Mouse (Mus musculus) C2C12 (cell line): Measurements from ENCODE around the gene Schip1. TPM values are rescaled to one million over a fixed set of nuclear protein-coding genes. Genes with fewer than 3 reads are reported as not detected.

Experiments used
- H3K27me3 ChIP-seq: one replicate; pipeline ENCODE4 v1.6.1; 2011; ENCODE audit not compliant: control insufficient read depth, insufficient read depth, insufficient read length
- H3K36me3 ChIP-seq: one replicate; pipeline ENCODE4 v1.6.1; 2011; ENCODE audit not compliant: control insufficient read depth, insufficient read depth
- H3K4me3 ChIP-seq: one replicate; pipeline ENCODE4 v1.5.1; 2011; ENCODE audit warnings: mild to moderate bottlenecking, control low read depth; ENCODE audit not compliant: poor library complexity, insufficient read depth, severe bottlenecking
- H3K79me2 ChIP-seq: one replicate; pipeline ENCODE4 v1.6.1; 2011; ENCODE audit not compliant: control insufficient read depth, insufficient read depth
- H3K79me3 ChIP-seq: one replicate; pipeline ENCODE4 v1.6.1; 2011; ENCODE audit warnings: low read depth, control low read depth
- H3ac ChIP-seq: one replicate; pipeline ENCODE3; 2011; ENCODE audit warnings: low read depth; ENCODE audit not compliant: control insufficient read depth, insufficient read length
- CEBPB ChIP-seq: IDR thresholded peaks from one replicate; pipeline ENCODE4 v1.6.1; 2011; ENCODE audit warnings: low read depth, mild to moderate bottlenecking, control low read depth, moderate library complexity
- CTCF ChIP-seq: IDR thresholded peaks from one replicate; pipeline ENCODE4 v1.5.1; 2011; ENCODE audit not compliant: control insufficient read depth, insufficient read depth, insufficient read length
- FOSL1 ChIP-seq: IDR thresholded peaks from one replicate; pipeline ENCODE4 v1.8.0; 2011; ENCODE audit warnings: mild to moderate bottlenecking, low read length; ENCODE audit not compliant: poor library complexity, insufficient read depth, severe bottlenecking
- MAX ChIP-seq: IDR thresholded peaks from one replicate; pipeline ENCODE4 v1.6.1; 2011; ENCODE audit warnings: mild to moderate bottlenecking, control low read depth
- MYOD1 ChIP-seq: IDR thresholded peaks from one replicate; pipeline ENCODE4 v1.6.1; 2011; ENCODE audit warnings: low read depth; ENCODE audit not compliant: control insufficient read depth, insufficient read length
- MYOG ChIP-seq: IDR thresholded peaks from one replicate; pipeline ENCODE4 v1.6.1; 2011; ENCODE audit not compliant: control insufficient read depth, insufficient read length; ENCODE audit errors: extremely low read depth
- USF1 ChIP-seq: IDR thresholded peaks from one replicate; pipeline ENCODE4 v1.6.1; 2011; ENCODE audit warnings: low read depth, mild to moderate bottlenecking, control low read depth, moderate library complexity
- polyA plus RNA-seq: library from polyadenylated mRNA; unstranded; fragments of >200 nt; fragmentation: generic; extraction: Trizol; gene quantifications from one replicate; pipeline ENCODE4 v1.2.1, GENCODE M21; 2012; ENCODE audit warnings: missing spikeins

The Schip1 gene
- polyA plus RNA-seq, 1 experiment = 28.6 TPM

DNA sequence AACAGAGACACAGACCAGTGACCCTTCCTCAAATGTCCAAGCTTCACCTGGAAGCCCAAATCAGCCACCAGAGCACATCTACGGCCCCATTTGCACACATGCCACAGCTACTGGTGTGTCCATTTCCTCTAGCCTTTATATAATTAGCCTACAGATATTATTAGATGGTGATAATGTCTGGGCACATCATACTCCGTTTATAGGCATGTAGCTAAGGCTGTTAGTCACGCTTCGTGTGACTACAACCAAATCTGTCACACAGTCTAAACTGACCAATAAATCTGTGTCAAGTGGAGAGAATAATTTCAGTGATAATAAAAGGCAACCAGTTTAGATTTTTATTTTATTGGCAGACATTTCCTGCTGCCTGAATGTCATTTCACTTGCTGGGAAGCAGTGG lies 338.7 kb downstream of the Schip1 start:
- H3K79me2 ChIP-seq = no peaks in the 10 kb centered on the region

DNA sequence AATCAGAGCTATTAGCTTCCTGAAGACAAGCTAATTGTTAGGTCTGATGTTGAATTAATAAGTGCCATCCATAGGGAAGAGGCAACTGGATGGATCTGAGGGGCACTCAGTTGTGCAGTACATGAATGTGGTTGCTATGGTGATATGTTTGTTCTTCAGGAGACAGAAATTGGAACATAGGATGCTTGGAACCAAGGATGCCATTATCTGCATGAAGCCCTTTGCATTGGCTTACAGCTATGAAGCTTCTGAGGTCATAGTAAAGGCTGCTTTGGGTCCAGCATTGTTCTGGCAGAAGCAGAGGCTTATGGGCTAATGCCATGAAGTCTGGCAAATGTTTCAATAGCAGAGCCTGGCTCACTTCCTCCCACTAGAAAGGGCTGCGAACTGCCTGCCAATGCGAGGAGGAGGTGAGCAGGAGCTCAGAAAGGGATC lies 339.2 kb downstream of the Schip1 start:
- Histone ChIP-seq H3K4me3 (no peak overlapping the region), H3K79me2 (no peaks in the 10 kb centered on the region), H3K79me3 (no peaks in the 10 kb centered on the region), H3K36me3 (no peaks in the 10 kb centered on the region), H3ac (no peak overlapping the region), H3K27me3 (no peaks in the 10 kb centered on the region)
- TF ChIP-seq FOSL1 (no peak), MAX (no peak), USF1 (no peak), CEBPB (no peak), CTCF (no peak), MYOD1 (no peak), MYOG (no peak)

More for the DNA sequence above, 338.7 kb downstream of the Schip1 start:
- Histone ChIP-seq H3K4me3 (no peak overlapping the region), H3K36me3 (no peaks in the 10 kb centered on the region), H3ac (no peak overlapping the region), H3K79me3 (no peaks in the 10 kb centered on the region), H3K27me3 (no peaks in the 10 kb centered on the region)
- TF ChIP-seq CTCF (no peak), MYOD1 (no peak)

GRCm38 (mm10) chr3:68405724-68406123 lies 341.1 kb downstream of the Schip1 start:
- H3ac ChIP-seq = no peak overlapping the region
- peaks cover 7% of the 10 kb centered on the region for H3K27me3 ChIP-seq
- no peak for TF ChIP-seq CEBPB
- no peak for TF ChIP-seq MYOD1
- no peak for TF ChIP-seq USF1
- TF ChIP-seq MYOG = no peak
- TF ChIP-seq FOSL1 = no peak
- H3K79me2 ChIP-seq = no peaks in the 10 kb centered on the region
- no peaks in the 10 kb centered on the region for H3K79me3 ChIP-seq
- H3K36me3 ChIP-seq = no peaks in the 10 kb centered on the region
- no peak overlapping the region for H3K4me3 ChIP-seq

- H3K79me2 ChIP-seq = no peaks in the 10 kb centered on the region
Measured at GRCm38 (mm10) chr3:68412262-68412661, 347.7 kb downstream of the Schip1 start.

GRCm38 (mm10) chr3:68419792-68420191 lies 355.2 kb downstream of the Schip1 start:
- Histone ChIP-seq H3K4me3 (no peak overlapping the region), H3K27me3 (peaks cover 21% of the 10 kb centered on the region), H3K79me3 (no peaks in the 10 kb centered on the region), H3K36me3 (no peaks in the 10 kb centered on the region), H3K79me2 (no peaks in the 10 kb centered on the region), H3ac (no peak overlapping the region)
- TF ChIP-seq USF1 (no peak), MYOD1 (no peak), CTCF (no peak), MYOG (no peak), FOSL1 (no peak), CEBPB (no peak), MAX (no peak)

More at GRCm38 (mm10) chr3:68412262-68412661, 347.7 kb downstream of the Schip1 start:
- H3K79me3 ChIP-seq = no peaks in the 10 kb centered on the region
- H3ac ChIP-seq = no peak overlapping the region
- no peak for TF ChIP-seq CEBPB
- no peak for TF ChIP-seq CTCF
- no peak for TF ChIP-seq MAX
- no peak for TF ChIP-seq MYOD1
- no peak for TF ChIP-seq MYOG
- no peak for TF ChIP-seq USF1
- no peak for TF ChIP-seq FOSL1
- H3K27me3 ChIP-seq = peaks cover 18% of the 10 kb centered on the region
- H3K4me3 ChIP-seq = no peak overlapping the region
- no peaks in the 10 kb centered on the region for H3K36me3 ChIP-seq

- Histone ChIP-seq H3K79me3 (no peaks in the 10 kb centered on the region), H3K79me2 (no peaks in the 10 kb centered on the region), H3K36me3 (no peaks in the 10 kb centered on the region), H3ac (no peak overlapping the region), H3K4me3 (no peak overlapping the region), H3K27me3 (peaks cover 22% of the 10 kb centered on the region)
- no peak for TF ChIP-seq MYOD1
- no peak for TF ChIP-seq CEBPB
- TF ChIP-seq FOSL1 = no peak
- TF ChIP-seq USF1 = no peak
- no peak for TF ChIP-seq MYOG
- no peak for TF ChIP-seq MAX
- TF ChIP-seq CTCF = no peak
Measured at GRCm38 (mm10) chr3:68420927-68421326, 356.3 kb downstream of the Schip1 start.
